Mouse (Mus musculus) CD8-positive naive resting alpha-beta T cell, adult 2 months (primary cell): ENCODE measurements around the gene Cacnb4.

ENCODE experiments used
- DNase-seq, 2 experiments: peaks; one replicate each; pipeline ENCODE4 v3.0.0; 2022; ENCODE audit warnings: low read depth in 2 of 2, low spot score in 2 of 2

The Cacnb4 gene

DNA sequence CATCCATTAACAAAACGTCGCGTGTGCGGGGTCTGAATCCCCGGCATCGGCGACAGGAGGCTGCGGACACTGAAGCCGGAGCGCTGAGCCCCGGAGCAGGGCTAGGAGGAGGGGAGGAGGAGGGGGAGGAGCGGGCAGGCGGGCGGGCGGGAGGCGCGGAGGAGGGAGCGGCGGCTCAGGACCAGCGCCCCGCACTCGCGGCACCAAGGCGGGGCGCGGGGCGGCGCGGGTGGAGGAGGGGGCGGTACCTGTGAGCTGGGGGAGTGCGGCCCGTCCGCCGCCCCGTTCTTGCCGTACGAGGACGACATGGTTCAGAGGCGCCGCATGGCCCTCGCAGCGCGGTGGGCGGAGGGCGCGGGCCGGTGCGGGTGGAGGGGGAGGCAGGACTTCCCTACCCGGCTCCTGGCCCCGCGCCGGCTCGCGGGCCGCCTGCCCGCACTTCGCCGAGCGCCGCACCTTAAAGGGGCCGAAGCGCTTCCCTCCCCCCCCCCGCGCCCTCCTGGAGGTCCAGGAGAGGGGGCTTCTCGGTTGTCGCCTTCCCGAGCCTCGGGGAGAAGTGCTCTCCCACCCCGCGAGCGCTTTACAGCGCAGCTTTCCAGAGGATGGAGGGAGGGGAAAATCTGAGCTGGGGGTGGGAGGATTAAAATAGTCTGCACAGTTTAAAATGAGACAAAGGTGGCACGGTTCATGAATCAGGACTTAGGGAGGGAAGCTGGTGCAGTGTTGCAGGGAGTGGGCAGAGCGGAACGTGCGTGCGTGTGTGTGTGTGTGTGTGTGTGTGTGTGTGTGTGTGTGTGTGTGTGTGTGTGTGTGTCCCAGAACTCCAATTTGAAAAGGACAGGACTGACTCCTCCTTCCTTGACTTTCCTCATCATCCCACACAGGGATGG lies at the start of gene Cacnb4:
Gene Cacnb4 (minus strand): TSS at position 809 of the 890 bp plus-strand sequence.
- DNase-seq, result no peak

DNA sequence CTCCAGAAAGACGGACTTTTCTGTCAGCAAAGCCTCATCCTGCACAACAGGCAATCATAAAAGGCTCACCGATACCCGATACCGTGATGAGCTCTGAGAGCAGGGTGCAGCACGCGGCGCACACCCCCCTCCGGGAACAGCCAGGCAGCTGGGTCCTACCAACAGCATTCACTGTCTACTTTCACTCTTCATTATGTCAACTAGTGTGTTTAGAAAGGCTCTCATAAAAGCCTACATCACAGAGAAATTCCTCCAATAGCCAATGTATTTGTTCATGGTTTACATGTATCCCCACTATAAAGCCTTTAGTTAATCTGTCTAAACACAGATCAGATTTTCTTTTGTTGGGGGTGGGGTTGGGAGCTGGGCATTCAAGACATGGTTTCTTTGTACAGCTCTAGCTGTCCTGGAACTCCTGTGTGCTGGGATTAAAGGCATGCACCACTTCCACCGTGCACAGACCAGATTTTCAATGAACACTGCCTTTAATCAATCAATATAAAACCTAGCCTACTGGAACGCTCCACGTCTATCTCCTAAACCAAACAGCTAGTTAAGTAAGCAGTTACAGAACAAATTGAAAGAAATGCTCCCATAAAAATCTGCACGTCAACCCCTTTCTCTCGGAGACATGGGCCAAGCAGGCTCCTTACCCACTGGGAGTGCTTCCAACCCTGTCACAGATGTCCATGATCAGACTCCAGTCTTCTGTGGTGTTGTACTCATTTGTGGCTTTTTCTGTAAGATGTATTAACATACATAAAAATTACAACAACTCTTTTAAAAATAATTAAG lies 43.8 kb upstream of the Cacnb4 start:
- no peak for DNase-seq

GRCm38 (mm10) chr2:52717076-52717475 lies 40.4 kb upstream of the Cacnb4 start:
- DNase-seq, result no peak

DNA sequence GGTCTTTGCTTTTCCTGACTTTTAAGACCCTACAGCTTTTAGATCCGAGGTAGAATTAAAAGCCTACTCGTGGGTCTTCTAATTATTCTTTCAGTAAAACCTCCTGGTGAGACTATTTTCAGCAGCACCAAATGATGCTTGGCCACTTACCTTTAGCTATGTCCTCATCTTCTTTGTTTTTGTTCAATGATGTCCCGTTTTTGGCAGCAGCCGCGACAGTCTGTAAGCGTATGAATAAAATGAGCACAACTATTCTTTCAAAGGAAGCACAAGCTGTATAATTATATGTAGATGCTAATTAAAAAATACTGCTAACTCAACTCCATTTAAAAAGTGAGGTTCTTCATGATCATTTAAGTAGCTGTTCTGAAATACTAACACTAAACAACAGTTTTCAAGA lies 38.9 kb upstream of the Cacnb4 start:
- DNase-seq, result no peak

DNA sequence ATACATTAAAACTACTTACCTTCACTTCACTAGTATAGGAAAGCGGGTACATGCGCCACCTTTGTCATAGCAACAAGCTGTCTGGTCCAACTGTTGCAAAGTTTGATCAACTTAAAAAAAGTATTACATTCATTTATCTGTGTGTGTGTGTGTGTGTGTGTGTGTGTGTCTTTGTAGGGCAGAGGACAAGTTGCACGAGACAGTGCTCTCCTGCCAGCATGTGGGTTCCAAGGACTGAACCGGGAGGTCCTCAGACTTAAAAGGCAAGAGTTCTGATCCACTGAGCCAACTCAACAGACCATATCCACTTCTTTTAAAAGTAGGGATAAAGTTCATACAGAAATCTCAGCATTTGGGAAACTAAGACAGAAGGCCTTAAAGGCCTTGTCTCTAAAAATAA lies 37.5 kb upstream of the Cacnb4 start:
- no peak for DNase-seq

DNA sequence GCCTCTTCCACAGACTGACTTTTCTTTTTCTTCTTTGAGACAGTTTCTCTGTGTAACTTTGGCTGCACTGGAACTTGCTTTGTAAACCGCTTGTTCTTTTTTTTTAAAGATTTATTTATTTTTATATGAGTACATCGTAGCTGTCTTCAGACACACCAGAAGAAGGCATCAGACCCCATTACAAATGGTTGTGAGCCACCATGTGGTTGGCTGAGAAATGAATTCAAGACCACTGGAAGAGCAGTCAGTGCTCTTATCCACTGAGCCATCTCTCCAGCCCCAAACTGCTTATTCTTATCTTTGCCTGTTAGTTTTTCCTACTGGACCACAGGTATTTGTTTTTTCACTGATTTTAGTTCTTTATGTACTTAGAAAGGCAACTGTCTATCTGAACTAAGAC lies 34.2 kb upstream of the Cacnb4 start:
- no peak for DNase-seq

DNA sequence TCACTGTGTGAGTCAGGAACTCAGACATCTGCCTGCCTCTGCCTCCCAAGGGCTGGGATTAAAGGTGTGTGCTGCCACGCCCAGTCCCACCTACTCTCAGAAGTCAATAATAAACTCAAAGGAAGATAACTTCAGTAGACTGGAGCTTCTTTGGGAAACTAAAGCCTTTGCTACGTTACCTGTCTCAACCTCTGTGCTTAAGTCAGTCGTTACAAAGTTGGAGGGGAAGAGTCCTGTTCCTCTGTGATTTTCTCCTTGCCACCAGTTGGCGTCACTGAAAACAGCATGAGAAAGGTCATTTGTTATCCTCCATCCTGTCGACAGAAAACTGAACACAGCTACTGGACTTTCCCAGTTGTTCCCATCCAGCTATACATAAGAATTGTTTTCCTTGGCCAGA lies 32.8 kb upstream of the Cacnb4 start:
- DNase-seq, result no peak

- DNase-seq, result no peak
Observed at GRCm38 (mm10) chr2:52701368-52702036, 24.9 kb upstream of the Cacnb4 start.

- DNase-seq, result no peak
Observed at GRCm38 (mm10) chr2:52700352-52700751, 23.7 kb upstream of the Cacnb4 start.

DNA sequence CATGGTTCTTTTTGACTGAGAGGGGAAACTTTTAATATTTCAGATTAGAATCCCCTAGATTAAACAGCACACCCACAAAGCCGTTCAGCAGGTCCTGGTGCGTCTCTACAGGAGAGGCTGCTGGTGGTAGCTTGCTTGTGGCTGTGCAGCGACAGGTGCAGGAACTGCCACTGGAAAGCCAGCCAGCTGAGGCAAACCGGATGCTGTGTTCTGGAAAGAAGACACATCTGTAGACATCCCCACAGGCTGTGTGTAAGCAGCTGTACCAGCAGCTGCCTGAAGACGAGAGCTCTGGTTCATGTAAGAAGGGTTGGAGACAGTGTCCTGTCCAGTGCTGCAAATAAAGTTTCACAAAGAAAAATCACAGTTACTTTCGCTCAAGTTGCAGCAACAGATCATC lies 18.0 kb upstream of the Cacnb4 start:
- no peak for DNase-seq

DNA sequence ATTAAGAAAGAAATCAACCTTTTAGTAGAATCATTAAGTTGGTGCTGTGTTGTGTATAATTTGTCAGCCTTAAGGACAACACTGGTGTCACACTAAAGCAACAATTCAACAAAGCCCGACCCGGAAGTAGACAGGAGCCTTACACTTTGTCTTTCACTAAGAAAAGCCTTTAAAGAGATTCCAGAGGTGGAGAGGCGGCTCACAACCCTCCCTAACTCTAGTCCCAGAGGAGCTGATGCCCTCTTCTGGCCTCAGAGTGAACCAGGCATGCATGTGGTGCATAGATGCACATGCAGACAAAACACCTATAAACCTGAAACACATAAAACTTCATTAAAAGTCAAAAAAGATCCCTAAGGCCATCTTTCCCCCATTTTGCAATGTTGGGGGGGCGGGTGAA lies 15.1 kb upstream of the Cacnb4 start:
- DNase-seq, result no peak

- DNase-seq, result no peak
Observed at GRCm38 (mm10) chr2:52686601-52687000, 10.0 kb upstream of the Cacnb4 start.

DNA sequence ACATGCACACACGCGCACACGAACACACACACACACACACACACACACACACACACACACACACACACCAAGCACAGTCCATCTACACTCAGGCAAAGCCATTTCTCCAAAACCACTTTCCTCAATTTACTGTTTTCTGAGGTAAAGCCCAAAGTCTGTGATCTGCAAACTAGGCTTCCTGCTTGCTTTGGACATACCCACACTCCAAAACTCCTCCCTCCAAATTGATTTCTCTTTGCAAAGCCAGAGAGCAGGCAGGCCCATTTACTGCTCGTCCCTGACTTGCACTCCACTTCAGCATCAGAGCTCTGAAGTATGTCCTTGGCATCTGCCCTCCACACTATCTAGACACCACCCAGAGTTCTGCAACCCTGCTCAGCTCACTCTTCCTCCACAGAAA lies 958 bp upstream of the Cacnb4 start:
- DNase-seq, result no peak

- no peak for DNase-seq
Observed at GRCm38 (mm10) chr2:52676913-52677303, 277 bp upstream of the Cacnb4 start.

DNA sequence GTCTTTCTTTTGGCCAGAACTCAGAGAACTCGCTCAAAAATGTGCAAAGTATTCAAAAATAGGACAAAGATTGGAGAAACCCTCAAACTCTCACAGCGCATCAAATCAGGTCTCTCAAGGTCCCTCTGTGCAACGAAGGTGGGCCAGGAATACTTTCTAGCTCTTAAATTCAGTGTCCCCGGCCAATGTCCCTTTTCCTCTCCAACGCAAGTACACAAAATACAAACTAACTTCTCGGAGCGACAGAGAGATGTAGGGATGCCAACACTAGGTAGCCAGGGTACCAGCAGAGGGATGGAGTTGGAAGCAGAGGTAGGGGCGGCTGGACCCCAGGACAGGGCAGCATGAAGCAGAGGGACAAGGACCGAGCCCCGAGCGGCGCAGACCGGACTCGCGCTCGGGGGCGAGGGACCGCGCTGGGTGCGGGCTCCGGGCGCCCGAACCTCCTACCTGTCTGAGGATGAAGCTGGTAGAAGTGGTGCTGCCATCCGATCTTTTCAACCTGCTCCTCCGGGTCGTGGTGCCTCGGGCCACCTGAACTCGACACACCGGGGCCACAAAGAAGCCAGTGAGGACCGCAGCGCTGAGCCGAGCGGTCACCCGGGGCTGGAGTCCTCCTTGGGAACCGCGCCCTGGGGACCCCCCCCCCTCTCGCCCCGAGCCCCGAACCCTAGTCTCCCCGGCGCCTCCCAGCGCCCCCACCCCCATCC lies 1.2 kb downstream of the Cacnb4 start:
- no peak for DNase-seq

DNA sequence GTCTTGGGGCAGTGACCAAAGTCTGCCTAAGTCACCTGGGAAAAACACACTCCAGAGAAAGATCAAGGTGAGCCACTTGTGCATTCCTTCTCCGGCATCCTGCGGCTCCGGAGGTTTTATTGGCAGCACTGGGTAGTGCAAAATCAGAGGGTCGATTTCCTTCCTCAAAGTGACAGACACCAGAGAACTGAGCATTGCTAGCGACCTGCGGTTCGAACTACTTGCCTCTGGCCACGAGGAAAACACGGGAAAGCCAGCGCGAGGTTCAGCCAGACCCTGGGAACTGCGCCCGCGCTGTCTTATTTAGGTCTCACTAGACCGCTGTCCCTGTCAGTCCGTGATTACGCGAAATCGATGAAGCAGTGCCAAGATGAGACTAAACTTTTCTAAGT lies 1.7 kb downstream of the Cacnb4 start:
- DNase-seq, result no peak

- no peak for DNase-seq
Observed at GRCm38 (mm10) chr2:52673172-52673571, 3.5 kb downstream of the Cacnb4 start.

- no peak for DNase-seq
Observed at GRCm38 (mm10) chr2:52670733-52671132, 5.9 kb downstream of the Cacnb4 start.

DNA sequence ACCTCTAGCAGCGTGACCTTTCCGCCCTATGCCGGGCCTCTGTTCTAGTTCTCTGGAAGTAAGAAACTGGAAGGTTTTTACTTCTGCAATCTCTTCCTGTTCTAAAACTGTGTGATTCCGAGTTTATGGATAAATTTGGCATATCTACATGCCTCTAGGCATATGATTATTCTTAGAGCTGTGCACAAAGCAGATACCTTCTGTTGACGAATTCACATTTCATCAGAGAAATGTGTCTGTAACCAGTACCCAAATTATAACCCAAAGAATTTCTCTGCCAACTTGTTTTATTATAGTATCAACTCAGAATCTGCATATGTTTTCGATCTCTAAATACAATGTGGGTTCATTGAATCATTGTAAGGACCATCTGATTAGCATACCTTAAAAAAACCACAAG lies 8.2 kb downstream of the Cacnb4 start:
- no peak for DNase-seq

- no peak for DNase-seq
Observed at GRCm38 (mm10) chr2:52656722-52657121, 19.9 kb downstream of the Cacnb4 start.

- no peak for DNase-seq
Observed at GRCm38 (mm10) chr2:52654541-52654940, 22.1 kb downstream of the Cacnb4 start.
